Mouse (Mus musculus) small intestine, adult 2 months (tissue): ENCODE results near the gene Cbwd1. TPM values are rescaled to one million over a fixed set of nuclear protein-coding genes. Genes with fewer than 3 reads are reported as not detected.

Source experiments
- H3K27ac ChIP-seq: fragments of 200-500 bp; 2 replicates; pipeline ENCODE4 v1.5.1; 2012; ENCODE audit warnings: low read depth, low read length, control low read depth, inconsistent platforms; ENCODE audit not compliant: insufficient read depth
- H3K27me3 ChIP-seq: fragments of 200-500 bp; 2 replicates; pipeline ENCODE4 v1.6.1; 2012; ENCODE audit warnings: mild to moderate bottlenecking, moderate library complexity, low read length, inconsistent platforms; ENCODE audit not compliant: control insufficient read depth, insufficient read depth
- H3K36me3 ChIP-seq: fragments of 200-500 bp; 2 replicates; pipeline ENCODE4 v1.6.1; 2012; ENCODE audit warnings: mild to moderate bottlenecking, low read length, control low read depth, inconsistent platforms; ENCODE audit not compliant: control insufficient read depth, insufficient read depth
- H3K4me1 ChIP-seq: fragments of 200-500 bp; 2 replicates; pipeline ENCODE4 v1.6.1; 2012; ENCODE audit warnings: low read length, inconsistent platforms, mixed read lengths; ENCODE audit not compliant: control insufficient read depth, insufficient read depth, insufficient read length
- H3K4me3 ChIP-seq: fragments of 200-500 bp; 2 replicates; pipeline ENCODE4 v1.5.1; 2012; ENCODE audit warnings: low read depth, mild to moderate bottlenecking, control low read depth, inconsistent platforms, low read length, moderate library complexity
- CTCF ChIP-seq: fragments of 200-500 bp; IDR thresholded peaks from 2 replicates; pipeline ENCODE4 v1.5.1; 2012; ENCODE audit warnings: low read depth, mild to moderate bottlenecking, control low read depth, inconsistent platforms, low read length, moderate library complexity, mixed read lengths; ENCODE audit not compliant: insufficient replicate concordance, insufficient read length; ENCODE audit errors: extremely low read depth
- POLR2A ChIP-seq: fragments of 200-500 bp; IDR thresholded peaks from 2 replicates; pipeline ENCODE4 v1.6.1; 2012; ENCODE audit warnings: low read depth, mild to moderate bottlenecking, control low read depth, inconsistent platforms, low read length, moderate library complexity
- WGBS: fragments of 180-500 bp; shearing (Covaris S2); methylation state at CpG from one replicate; pipeline ENCODE4 v1.1.7; 2018; 5-methylcytosine and 5-hydroxymethylcytosine counted together
- polyA plus RNA-seq: library from polyadenylated mRNA; depleted of rRNA; stranded (reverse); fragments of >200 nt; gene quantifications from 2 replicates; pipeline ENCODE4 v1.2.3, GENCODE M21; 2012

The Cbwd1 gene
- polyA plus RNA-seq, 1 experiment, result 0.62 TPM

- H3K36me3 ChIP-seq, result no peaks in the 10 kb centered on the region
- no peak for TF ChIP-seq CTCF
- TF ChIP-seq POLR2A, result no peak
- H3K4me3 ChIP-seq, result no peak overlapping the region
- peak overlapping the region; percentile 66 for H3K27ac ChIP-seq
- WGBS, result 30% methylated on average over 11 of the region's 11 CpGs
- peaks cover 36% of the 10 kb centered on the region for H3K4me1 ChIP-seq
- H3K27me3 ChIP-seq, result no peaks in the 10 kb centered on the region
Measured at GRCm38 (mm10) chr19:24977991-24978390, 16.6 kb upstream of the Cbwd1 start.

GRCm38 (mm10) chr19:24972701-24973390 is 11.4 kb upstream of the Cbwd1 start:
- WGBS, result 24% methylated on average over 3 of the region's 3 CpGs
- Histone ChIP-seq H3K36me3 (no peaks in the 10 kb centered on the region), H3K4me3 (no peak overlapping the region), H3K27me3 (no peaks in the 10 kb centered on the region), H3K4me1 (peaks cover 20% of the 10 kb centered on the region), H3K27ac (peak overlapping the region; percentile 79)
- TF ChIP-seq CTCF (no peak), POLR2A (no peak)

GRCm38 (mm10) chr19:24971307-24971706 is 9.9 kb upstream of the Cbwd1 start:
- TF ChIP-seq POLR2A (no peak), CTCF (no peak)
- Histone ChIP-seq H3K27ac (no peak overlapping the region), H3K36me3 (no peaks in the 10 kb centered on the region), H3K4me3 (no peak overlapping the region), H3K4me1 (peaks cover 18% of the 10 kb centered on the region), H3K27me3 (no peaks in the 10 kb centered on the region)
- WGBS, result 81% methylated on average over 7 of the region's 7 CpGs

GRCm38 (mm10) chr19:24966941-24967340 is 5.5 kb upstream of the Cbwd1 start:
- no peak for TF ChIP-seq CTCF
- TF ChIP-seq POLR2A, result no peak
- 65% methylated on average over 2 of the region's 2 CpGs for WGBS
- Histone ChIP-seq H3K27ac (no peak overlapping the region), H3K4me1 (peaks cover 2% of the 10 kb centered on the region; the same call in 1 of the 2 replicates), H3K36me3 (no peaks in the 10 kb centered on the region), H3K27me3 (no peaks in the 10 kb centered on the region), H3K4me3 (no peak overlapping the region)

GRCm38 (mm10) chr19:24966203-24966602 is 4.8 kb upstream of the Cbwd1 start:
- WGBS, result 41% methylated on average over 2 of the region's 2 CpGs

GRCm38 (mm10) chr19:24958531-24958930 is 2.9 kb downstream of the Cbwd1 start:
- no peak overlapping the region for H3K4me3 ChIP-seq
- H3K27ac ChIP-seq, result no peak overlapping the region
- peaks cover 14% of the 10 kb centered on the region for H3K36me3 ChIP-seq
- H3K27me3 ChIP-seq, result no peaks in the 10 kb centered on the region
- TF ChIP-seq POLR2A (no peak), CTCF (no peak)
- H3K4me1 ChIP-seq, result peaks cover 3% of the 10 kb centered on the region; the same call in 1 of the 2 replicates
- WGBS, result 26% methylated on average over 3 of the region's 3 CpGs

More at GRCm38 (mm10) chr19:24966203-24966602, 4.8 kb upstream of the Cbwd1 start:
- no peaks in the 10 kb centered on the region for H3K36me3 ChIP-seq
- H3K27me3 ChIP-seq, result no peaks in the 10 kb centered on the region
- TF ChIP-seq CTCF (no peak), POLR2A (no peak)
- peaks cover 2% of the 10 kb centered on the region; the same call in 1 of the 2 replicates for H3K4me1 ChIP-seq
- no peak overlapping the region; the same call in 1 of the 2 replicates for H3K27ac ChIP-seq
- H3K4me3 ChIP-seq, result no peak overlapping the region

- H3K4me3 ChIP-seq, result no peak overlapping the region
- H3K4me1 ChIP-seq, result no peaks in the 10 kb centered on the region
- H3K27me3 ChIP-seq, result no peaks in the 10 kb centered on the region
- peaks cover 4% of the 10 kb centered on the region for H3K36me3 ChIP-seq
- H3K27ac ChIP-seq, result no peak overlapping the region
- TF ChIP-seq POLR2A, result no peak
- no peak for TF ChIP-seq CTCF
Measured at GRCm38 (mm10) chr19:24945521-24946262, 15.7 kb downstream of the Cbwd1 start.
